Comparison of ENCODE assay signal across 19 mouse cellular contexts in genomic region chr4:99652576-99653210, GRCm38 (mm10). TPM values are rescaled to one million over a fixed set of nuclear protein-coding genes. Genes with fewer than 3 reads are reported as not detected.
DNase-seq lines count a peak whose midpoint lies in the region; ATAC-seq and TF ChIP-seq lines count a peak whose summit lies in the region.
"Had no signal": no experiment of that assay in that cellular context is flagged by ENCODE, and none has a peak within 500 bp of the region (broad histone marks: within the 10 kb centered on the region; RNA-seq: fewer than 3 reads in every experiment).

No protein-coding gene starts in this region.

- H3K9ac ChIP-seq in kidney, postnatal 0 days (ENCODE audit: low read depth, low read length), result no peak overlapping the region
- H3K9ac ChIP-seq in kidney, embryonic 14.5 days (ENCODE audit: low read depth, low read length), result no peak overlapping the region
- no peak overlapping the region for H3K9ac ChIP-seq in embryonic facial prominence, embryonic 12.5 days
- peak overlapping the region; percentile 54 for H3K9ac ChIP-seq in neural tube, embryonic 13.5 days
- H3K9ac ChIP-seq: forebrain, embryonic 12.5 days; heart, embryonic 12.5 days; liver, postnatal 0 days had no signal

- H3K27ac ChIP-seq in kidney, postnatal 0 days, result no peak overlapping the region
- no peak overlapping the region for H3K27ac ChIP-seq in kidney, embryonic 14.5 days (ENCODE audit: low read depth, low read length)
- no peak overlapping the region for H3K27ac ChIP-seq in embryonic facial prominence, embryonic 12.5 days
- H3K27ac ChIP-seq in neural tube, embryonic 13.5 days (replicated peaks), result peak overlapping the region; percentile 68
- H3K27ac ChIP-seq: forebrain, embryonic 12.5 days had no signal

- no peak for TF ChIP-seq CTCF in kidney, postnatal 0 days (IDR thresholded peaks at IDR 0.05; ENCODE audit: low read depth)

- no peak for ATAC-seq in kidney, postnatal 0 days (replicated peaks; ENCODE audit: low FRiP score, low read depth)
- ATAC-seq in kidney, embryonic 14.5 days (ENCODE audit: low FRiP score, low TSS enrichment), result no peak
- no peak for ATAC-seq in embryonic facial prominence, embryonic 12.5 days (ENCODE audit: insufficient number of reproducible peaks, insufficient read depth, low FRiP score, low TSS enrichment)
- no peak for ATAC-seq in neural tube, embryonic 13.5 days (ENCODE audit: low read depth)
- ATAC-seq: inflammation-experienced regulatory T-cells, adult 6 months; liver, postnatal 0 days had no signal

- H3K36me3 ChIP-seq in kidney, postnatal 0 days (ENCODE audit: insufficient read depth, low read length), result no peaks in the 10 kb centered on the region
- H3K36me3 ChIP-seq in kidney, embryonic 14.5 days (ENCODE audit: control insufficient read depth, insufficient read depth, low read length), result no peaks in the 10 kb centered on the region
- no peaks in the 10 kb centered on the region for H3K36me3 ChIP-seq in embryonic facial prominence, embryonic 12.5 days
- no peaks in the 10 kb centered on the region for H3K36me3 ChIP-seq in neural tube, embryonic 13.5 days
- H3K36me3 ChIP-seq: forebrain, embryonic 12.5 days; heart, embryonic 12.5 days had no signal

- H3K9me3 ChIP-seq in kidney, postnatal 0 days (replicated peaks; ENCODE audit: low read length), result no peaks in the 10 kb centered on the region
- no peaks in the 10 kb centered on the region for H3K9me3 ChIP-seq in kidney, embryonic 14.5 days (ENCODE audit: control insufficient read depth, low read length)
- no peaks in the 10 kb centered on the region for H3K9me3 ChIP-seq in embryonic facial prominence, embryonic 12.5 days
- H3K9me3 ChIP-seq in neural tube, embryonic 13.5 days, result no peaks in the 10 kb centered on the region
- H3K9me3 ChIP-seq: forebrain, embryonic 12.5 days; heart, embryonic 12.5 days had no signal

- H3K4me1 ChIP-seq in kidney, postnatal 0 days (replicated peaks; ENCODE audit: insufficient read depth, low read length), result peaks cover 10% of the 10 kb centered on the region; the same call in 1 of the 2 replicates
- H3K4me1 ChIP-seq in kidney, embryonic 14.5 days (ENCODE audit: control insufficient read depth, insufficient read depth, low read length), result peaks cover 16% of the 10 kb centered on the region; the same call in 1 of the 2 replicates
- H3K4me1 ChIP-seq in embryonic facial prominence, embryonic 12.5 days, result peaks cover 11% of the 10 kb centered on the region
- H3K4me1 ChIP-seq in neural tube, embryonic 13.5 days (replicated peaks), result peaks cover 28% of the 10 kb centered on the region

- WGBS in kidney, postnatal 0 days, result 2% methylated on average over 19 of the region's 19 CpGs
- 2% methylated on average over 19 of the region's 19 CpGs for WGBS in kidney, embryonic 14.5 days
- 2% methylated on average over 19 of the region's 19 CpGs for WGBS in embryonic facial prominence, embryonic 12.5 days
- 2% methylated on average over 19 of the region's 19 CpGs for WGBS in neural tube, embryonic 13.5 days

- 0 out of 2 replicates have a peak overlapping the region, but pooled peaks have one; percentile 7 for H3K4me3 ChIP-seq in kidney, postnatal 0 days (replicated peaks; ENCODE audit: low read depth, low read length)
- no peak overlapping the region for H3K4me3 ChIP-seq in kidney, embryonic 14.5 days (ENCODE audit: low read length)
- H3K4me3 ChIP-seq in embryonic facial prominence, embryonic 12.5 days, result peak overlapping the region; percentile 12; the same call in 1 of the 2 replicates
- H3K4me3 ChIP-seq in neural tube, embryonic 13.5 days, result peak overlapping the region; percentile 45
- H3K4me3 ChIP-seq: heart, embryonic 12.5 days had no signal

- DNase-seq in embryo, embryonic 10.5 days (ENCODE audit: low spot score), result peak; percentile 42
- no peak for DNase-seq in embryo, embryonic 10 days (ENCODE audit: low spot score)
- no peak for DNase-seq in kidney, postnatal 0 days (ENCODE audit: low spot score)
- DNase-seq in right cerebral cortex, postnatal 36 days (ENCODE audit: low spot score in 2 of 2), result no peak
- no peak for DNase-seq in left cerebral cortex, adult 8-10 months (ENCODE audit: low spot score in 2 of 2)
- DNase-seq: adrenal gland, adult 8-10 months; cerebellum, adult 9-10 months; gastrocnemius, postnatal 14 days; kidney, postnatal 14 days; thymus, postnatal 14 days had no signal

- no peak overlapping the region for H3K4me2 ChIP-seq in kidney, postnatal 0 days (ENCODE audit: low read length)
- H3K4me2 ChIP-seq in kidney, embryonic 14.5 days (replicated peaks; ENCODE audit: low read depth, low read length), result no peak overlapping the region
- no peak overlapping the region for H3K4me2 ChIP-seq in embryonic facial prominence, embryonic 12.5 days (replicated peaks)
- peak overlapping the region; percentile 47 for H3K4me2 ChIP-seq in neural tube, embryonic 13.5 days
- H3K4me2 ChIP-seq: forebrain, embryonic 12.5 days; heart, embryonic 12.5 days had no signal

- H3K27me3 ChIP-seq in kidney, postnatal 0 days (ENCODE audit: insufficient read depth, low read length), result peaks cover 97% of the 10 kb centered on the region
- H3K27me3 ChIP-seq in kidney, embryonic 14.5 days (ENCODE audit: control insufficient read depth, insufficient read depth, low read length), result peaks cover 99% of the 10 kb centered on the region
- H3K27me3 ChIP-seq in embryonic facial prominence, embryonic 12.5 days, result peaks cover 87% of the 10 kb centered on the region
- peaks cover 99% of the 10 kb centered on the region for H3K27me3 ChIP-seq in neural tube, embryonic 13.5 days

RNA-seq across cellular contexts. Expression of gene Foxd3, which starts 3.4 kb away (rescaled TPM):
- polyA plus RNA-seq in kidney, postnatal 0 days (2015; fragmentation: Nextera tagmentation; extraction: Ambion mirVana), result 0.05 TPM in 2 replicates
- not detected in 2 replicates for polyA plus RNA-seq in kidney, embryonic 14.5 days (2014; fragmentation: Nextera tagmentation; extraction: Ambion mirVana)
- polyA plus RNA-seq in embryonic facial prominence, embryonic 12.5 days (2016; fragmentation: Nextera tagmentation; extraction: Ambion mirVana), result 2.1 TPM in 2 replicates
- polyA plus RNA-seq in neural tube, embryonic 13.5 days (2015; fragmentation: Nextera tagmentation; extraction: Ambion mirVana), result 3.7 and 3.8 TPM in 2 replicates
- total RNA-seq in left cerebral cortex, adult 8-10 months (2022), result under 1 TPM in 1 of 4 experiments, not detected in 3; 0.15 TPM
- total RNA-seq: layer of hippocampus, postnatal 10 days; megakaryocyte progenitor cell, adult 5-6 weeks had no signal
- polyA plus RNA-seq: heart, embryonic 12.5 days; inflammation-experienced regulatory T-cells, adult 6 months; liver, postnatal 0 days had no signal
